Mouse (Mus musculus): Measurements from ENCODE around the gene Ppp1r13b.

Ppp1r13b gene

DNA sequence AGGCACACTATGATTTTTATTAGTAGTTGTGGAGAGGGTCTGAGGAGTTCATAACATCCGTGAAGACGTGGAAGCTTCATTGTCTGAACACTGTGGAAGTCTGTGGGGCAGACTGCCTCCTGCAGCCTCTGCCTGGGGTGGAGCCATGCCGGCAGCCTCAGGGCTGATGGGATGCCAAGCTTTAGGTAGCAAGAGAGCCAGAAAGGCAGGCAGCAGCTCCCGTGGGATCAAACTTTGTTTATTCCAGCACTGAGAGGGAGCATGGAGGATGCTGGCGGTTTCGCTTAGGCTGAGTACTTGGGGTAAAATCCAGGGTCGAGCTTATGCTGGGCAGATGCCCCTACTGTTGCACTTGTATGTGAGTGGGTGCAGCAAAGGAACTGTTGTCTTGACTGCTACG, 110.7 kb downstream of the Ppp1r13b start:
- DNase-seq (ENCODE audit: low read depth in 2 of 2, low spot score in 2 of 2): no peak

DNA sequence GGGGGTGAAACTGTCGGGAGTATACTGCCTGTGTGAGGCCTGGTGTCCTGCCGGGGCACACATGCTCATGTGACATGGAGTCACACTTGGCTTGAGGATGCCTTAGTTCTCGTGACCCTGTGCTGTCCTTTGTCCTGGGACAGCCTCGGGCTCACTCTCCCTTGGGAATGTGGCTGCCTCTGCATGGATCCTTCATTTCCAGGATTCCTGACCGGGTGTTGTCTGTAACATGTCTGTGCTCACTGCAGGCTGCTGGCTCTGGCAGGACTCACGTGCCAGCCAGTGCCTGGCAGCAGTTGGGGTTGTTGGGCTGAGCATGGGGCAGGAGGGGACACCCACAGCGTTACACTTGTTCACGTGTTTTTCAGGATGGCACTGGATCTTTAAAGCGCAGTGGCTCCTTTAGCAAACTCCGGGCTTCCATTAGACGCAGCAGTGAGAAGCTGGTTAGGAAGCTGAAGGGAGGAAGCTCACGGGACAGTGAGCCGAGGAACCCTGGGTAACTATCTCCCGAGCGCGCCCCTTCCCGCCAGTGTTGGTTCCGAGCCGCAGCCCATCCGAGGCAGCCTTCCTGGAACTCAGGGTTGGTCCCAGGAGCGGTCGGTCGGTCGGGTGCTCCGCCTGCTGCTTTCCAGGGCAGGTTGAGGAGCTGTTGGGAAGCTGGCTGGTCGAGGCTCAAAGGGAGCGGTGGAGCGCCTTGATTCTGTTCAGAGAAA, 112.6 kb downstream of the Ppp1r13b start:
- no peak for DNase-seq (ENCODE audit: low read depth in 2 of 2, low spot score in 2 of 2)

DNA sequence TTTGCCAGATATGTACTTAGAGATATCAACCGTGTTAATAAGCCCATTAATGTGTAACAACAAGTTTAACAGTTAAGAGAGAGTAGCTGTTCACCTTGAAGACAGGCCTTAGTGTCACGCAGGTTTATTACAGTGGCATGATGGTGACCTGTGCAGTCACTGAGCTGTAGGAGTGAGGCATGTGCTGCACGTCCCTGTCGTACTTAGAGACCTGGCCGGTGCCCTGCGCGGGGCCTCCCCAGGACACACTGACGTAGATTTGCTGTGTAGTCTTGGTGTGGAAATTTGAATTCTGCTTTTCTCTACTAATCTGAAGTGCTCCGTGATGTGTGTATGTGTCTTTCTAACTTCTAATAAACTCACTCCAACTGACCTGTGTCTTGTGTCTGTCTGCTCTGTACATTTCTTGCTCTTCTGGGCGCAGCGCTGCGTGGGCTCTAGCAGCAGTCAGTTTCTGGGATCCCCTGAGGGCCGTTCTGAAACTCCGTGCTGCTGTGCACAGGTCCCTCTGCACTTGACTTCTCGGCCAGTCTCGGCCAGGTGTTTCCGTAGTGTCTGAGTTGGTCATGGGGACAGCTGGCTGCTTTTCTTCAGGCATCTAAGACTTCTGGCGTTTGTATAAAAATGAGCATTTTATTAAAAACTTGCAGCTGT, 113.3 kb downstream of the Ppp1r13b start:
- no peak for DNase-seq (ENCODE audit: low read depth in 2 of 2, low spot score in 2 of 2)

GRCm38 (mm10) chr12:111794102-111794501, 113.8 kb downstream of the Ppp1r13b start:
- no peak for DNase-seq (ENCODE audit: low read depth in 2 of 2, low spot score in 2 of 2)

DNA sequence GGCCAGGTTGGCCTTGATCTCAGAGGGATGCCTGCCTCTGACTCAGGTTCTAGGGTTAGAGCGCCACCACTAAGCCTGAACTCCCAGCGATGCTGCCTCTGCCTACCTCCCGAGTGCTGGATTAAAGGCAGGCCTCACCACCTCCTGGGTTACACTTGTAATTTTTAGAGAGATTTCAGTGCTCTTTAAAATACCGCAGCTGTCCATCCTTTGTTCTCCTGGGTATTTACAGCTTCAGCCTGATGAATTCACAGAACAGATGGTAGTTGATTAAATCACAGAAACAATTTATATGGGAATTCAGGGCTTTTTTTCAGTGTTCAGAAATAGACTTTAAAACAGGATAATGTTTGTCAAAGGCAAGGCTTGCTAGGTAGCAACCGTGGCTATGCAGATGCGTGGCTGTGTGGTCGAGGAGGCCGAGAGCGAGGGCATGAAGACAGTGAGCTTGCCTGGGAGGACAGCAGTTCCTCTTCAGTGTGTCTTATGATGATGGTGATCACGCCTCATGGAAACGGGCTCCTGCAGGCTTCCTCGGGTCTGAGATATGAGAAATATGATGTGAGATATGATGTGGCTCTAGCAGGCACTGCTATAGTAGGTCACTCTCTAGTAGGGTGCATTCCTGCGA, 116.3 kb downstream of the Ppp1r13b start:
- DNase-seq (ENCODE audit: low read depth in 2 of 2, low spot score in 2 of 2): no peak

GRCm38 (mm10) chr12:111790631-111791030, 117.3 kb downstream of the Ppp1r13b start:
- DNase-seq (ENCODE audit: low read depth in 2 of 2, low spot score in 2 of 2): no peak

- DNase-seq (ENCODE audit: low read depth in 2 of 2, low spot score in 2 of 2): no peak
Observed at GRCm38 (mm10) chr12:111790090-111790489, 117.8 kb downstream of the Ppp1r13b start.

DNA sequence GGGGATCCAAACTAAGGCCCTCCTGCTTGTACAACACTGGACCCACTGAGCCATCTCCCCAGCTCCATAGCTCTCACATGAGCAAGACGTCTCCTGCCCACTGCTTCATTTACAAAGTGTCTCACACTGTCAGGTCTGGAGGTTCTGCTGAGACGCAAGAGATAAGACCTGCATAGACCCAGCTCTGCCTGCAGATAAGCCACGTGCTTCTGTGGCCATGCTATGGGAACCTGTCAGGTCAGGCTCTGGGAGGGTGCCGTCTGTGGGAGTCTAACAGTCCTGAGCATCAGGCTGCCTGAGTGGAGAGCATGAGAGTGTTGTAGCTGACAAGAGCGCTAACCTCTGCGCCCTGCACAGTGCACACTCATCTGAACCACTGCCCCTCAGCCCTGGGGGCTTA, 120.9 kb downstream of the Ppp1r13b start:
- DNase-seq (ENCODE audit: low read depth in 2 of 2, low spot score in 2 of 2): no peak

DNA sequence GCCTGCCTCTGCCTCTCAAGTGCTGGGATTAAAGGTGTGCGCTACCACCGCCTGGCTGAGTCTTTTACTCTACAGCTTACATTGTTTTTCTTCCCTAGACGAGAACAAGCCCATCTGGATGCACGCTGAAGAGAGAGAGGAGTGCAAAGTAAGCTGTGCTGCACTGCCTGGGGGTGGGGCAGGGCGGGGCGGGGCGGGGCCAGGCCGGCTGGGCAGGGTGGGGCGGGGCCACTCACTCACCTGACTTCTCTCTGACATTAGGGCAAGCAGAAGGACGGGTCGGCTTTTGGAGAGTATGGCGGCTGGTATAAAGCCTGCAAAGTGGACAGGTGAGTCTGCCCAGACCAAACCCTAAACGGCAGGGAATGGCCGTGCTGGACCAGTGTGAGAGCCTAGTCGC, 122.7 kb downstream of the Ppp1r13b start:
- no peak for DNase-seq (ENCODE audit: low read depth in 2 of 2, low spot score in 2 of 2)

DNA sequence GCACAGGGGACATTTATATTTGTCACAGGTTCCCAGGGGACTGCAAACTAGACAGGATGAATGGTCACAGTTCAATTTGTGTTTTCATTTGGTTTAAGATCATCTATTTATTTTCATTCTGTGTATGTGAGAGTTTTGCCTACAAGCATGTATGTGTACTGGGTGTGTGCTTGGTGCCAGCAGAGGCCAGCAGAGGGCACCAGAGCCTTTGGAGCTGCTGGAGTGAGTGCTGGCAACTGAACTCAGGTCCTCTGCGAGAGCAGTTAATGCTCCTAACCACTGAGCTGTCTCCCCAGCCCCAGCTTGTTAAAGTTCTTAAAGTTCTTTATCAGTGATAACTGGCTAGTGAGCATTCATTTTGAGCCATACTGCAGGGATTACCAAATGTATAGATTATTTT, 128.4 kb downstream of the Ppp1r13b start:
- no peak for DNase-seq (ENCODE audit: low read depth in 2 of 2, low spot score in 2 of 2)
